Mouse (Mus musculus) CH12.LX (cell line): ENCODE results near the gene Spdef. TPM values are rescaled to one million over a fixed set of nuclear protein-coding genes. Genes with fewer than 3 reads are reported as not detected.

Source experiments
- DNase-seq: peaks from one replicate; pipeline ENCODE4 v3.0.0-alpha.2; 2013; ENCODE audit errors: extremely low read depth
- H3K27ac ChIP-seq: 2 replicates; pipeline ENCODE4 v1.5.1; 2012; ENCODE audit warnings: low read depth, mild to moderate bottlenecking, control low read depth, moderate library complexity; ENCODE audit not compliant: insufficient read depth
- H3K27me3 ChIP-seq: replicated peaks from 2 replicates; pipeline ENCODE3; 2012; ENCODE audit warnings: inconsistent platforms
- H3K36me3 ChIP-seq, 2 experiments: replicated peaks in 1 of 2; 2 replicates each; pipeline versions ENCODE3 to v1.6.1; 2012; ENCODE audit warnings: inconsistent platforms in 1 of 2, low read length in 1 of 2, mild to moderate bottlenecking in 1 of 2, mixed read lengths in 1 of 2, moderate library complexity in 1 of 2; ENCODE audit not compliant: control insufficient read depth in 1 of 2, insufficient read depth in 1 of 2
- H3K4me1 ChIP-seq, 2 experiments: 2 replicates each; pipeline ENCODE4 v1.6.1; 2012; ENCODE audit warnings: inconsistent platforms in 1 of 2, moderate library complexity in 1 of 2; ENCODE audit not compliant: insufficient read depth in 2 of 2, control insufficient read depth in 1 of 2
- H3K4me2 ChIP-seq: 2 replicates; pipeline ENCODE4 v1.6.1; 2012; ENCODE audit warnings: low read depth, mild to moderate bottlenecking, control low read depth; ENCODE audit not compliant: poor library complexity, insufficient read depth, severe bottlenecking
- H3K4me3 ChIP-seq, 3 experiments: fragments of 150-350 bp in 1 of 3; sonication (generic) in 1 of 3; replicated peaks in 1 of 3; 2 replicates each; pipeline versions ENCODE3 to v1.5.1; 2011 to 2012; ENCODE audit warnings: low read depth in 2 of 3, low read length in 2 of 3, mild to moderate bottlenecking in 2 of 3, moderate library complexity in 2 of 3, control low read depth in 1 of 3, improper control_type of control experiment in 1 of 3, inconsistent platforms in 1 of 3, mixed read lengths in 1 of 3; ENCODE audit not compliant: poor library complexity in 1 of 3
- H3K79me2 ChIP-seq: replicated peaks from 2 replicates; pipeline ENCODE4 v1.6.1; 2012; ENCODE audit warnings: mild to moderate bottlenecking, moderate library complexity; ENCODE audit not compliant: control insufficient read depth, poor library complexity, insufficient read depth, severe bottlenecking; ENCODE audit errors: extremely low read depth
- H3K9ac ChIP-seq: 2 replicates; pipeline ENCODE4 v1.6.1; 2012; ENCODE audit warnings: low read depth, mild to moderate bottlenecking, control low read depth, moderate library complexity; ENCODE audit not compliant: insufficient read depth
- H3K9me3 ChIP-seq: replicated peaks from 2 replicates; pipeline ENCODE3; 2012; ENCODE audit warnings: low read length, inconsistent platforms, mixed read lengths
- BHLHE40 ChIP-seq: IDR thresholded peaks from 2 replicates; pipeline ENCODE4 v1.6.1; 2011; ENCODE audit warnings: mild to moderate bottlenecking, low read depth, low read length, improper control_type of control experiment
- CTCF ChIP-seq, 2 experiments: IDR thresholded peaks in 1 of 2; conservative IDR thresholded peaks in 1 of 2; 2 replicates each; pipeline ENCODE4 v1.5.1; 2011 to 2012; ENCODE audit warnings: low read depth in 2 of 2, low read length in 2 of 2, improper control_type of control experiment in 1 of 2, inconsistent platforms in 1 of 2, mild to moderate bottlenecking in 1 of 2, moderate library complexity in 1 of 2
- ELF1 ChIP-seq: IDR thresholded peaks from 2 replicates; pipeline ENCODE4 v1.6.1; 2014; ENCODE audit warnings: low read depth, mild to moderate bottlenecking, inconsistent platforms, low read length, improper control_type of control experiment
- ETS1 ChIP-seq: conservative IDR thresholded peaks from 2 replicates; pipeline ENCODE4 v1.6.1; 2012; ENCODE audit warnings: low read depth, mild to moderate bottlenecking, inconsistent platforms, low read length, improper control_type of control experiment, moderate library complexity
- GABPA ChIP-seq: IDR thresholded peaks from 2 replicates; pipeline ENCODE4 v1.6.1; 2012; ENCODE audit warnings: low read depth, low read length, improper control_type of control experiment, inconsistent platforms; ENCODE audit not compliant: insufficient replicate concordance
- IRF4 ChIP-seq: IDR thresholded peaks from 2 replicates; pipeline ENCODE4 v1.6.1; 2014; ENCODE audit warnings: low read depth, mild to moderate bottlenecking, inconsistent platforms, low read length, improper control_type of control experiment
- JUN ChIP-seq: IDR thresholded peaks from 2 replicates; pipeline ENCODE4 v1.6.1; 2011; ENCODE audit warnings: low read depth, mild to moderate bottlenecking, low read length, improper control_type of control experiment, moderate library complexity; ENCODE audit not compliant: insufficient read depth
- JUND ChIP-seq: conservative IDR thresholded peaks from 2 replicates; pipeline ENCODE4 v1.6.1; 2011; ENCODE audit warnings: low read depth, low read length, improper control_type of control experiment
- MAFK ChIP-seq: IDR thresholded peaks from 2 replicates; pipeline ENCODE4 v1.6.1; 2011; ENCODE audit warnings: low read length, improper control_type of control experiment; ENCODE audit not compliant: insufficient replicate concordance
- MAZ ChIP-seq: IDR thresholded peaks from 2 replicates; pipeline ENCODE4 v1.6.1; 2012; ENCODE audit warnings: low read depth, mild to moderate bottlenecking, inconsistent platforms, low read length, improper control_type of control experiment, moderate library complexity
- MXI1 ChIP-seq: IDR thresholded peaks from 2 replicates; pipeline ENCODE4 v1.6.1; 2011; ENCODE audit warnings: mild to moderate bottlenecking, low read depth, low read length, improper control_type of control experiment
- NELFE ChIP-seq: IDR thresholded peaks from 2 replicates; pipeline ENCODE4 v1.6.1; 2011; ENCODE audit warnings: low read depth, low read length, improper control_type of control experiment
- NRF1 ChIP-seq: IDR thresholded peaks from 2 replicates; pipeline ENCODE4 v1.6.1; 2014; ENCODE audit warnings: low read depth, mild to moderate bottlenecking, inconsistent platforms, low read length, improper control_type of control experiment, moderate library complexity
- SIN3A ChIP-seq: IDR thresholded peaks from 2 replicates; pipeline ENCODE4 v1.6.1; 2012; ENCODE audit warnings: low read length, improper control_type of control experiment, inconsistent platforms
- SMC3 ChIP-seq: IDR thresholded peaks from 2 replicates; pipeline ENCODE4 v1.6.1; 2011; ENCODE audit warnings: low read depth, low read length, improper control_type of control experiment
- TBP ChIP-seq: conservative IDR thresholded peaks from 2 replicates; pipeline ENCODE4 v1.6.1; 2011; ENCODE audit warnings: low read depth, low read length, improper control_type of control experiment
- TCF12 ChIP-seq: IDR thresholded peaks from 2 replicates; pipeline ENCODE4 v1.6.1; 2014; ENCODE audit warnings: low read depth, mild to moderate bottlenecking, inconsistent platforms, low read length, improper control_type of control experiment
- UBTF ChIP-seq: IDR thresholded peaks from 2 replicates; pipeline ENCODE4 v1.6.1; 2012; ENCODE audit warnings: low read depth, mild to moderate bottlenecking, inconsistent platforms, low read length, improper control_type of control experiment, moderate library complexity
- USF1 ChIP-seq: IDR thresholded peaks from 2 replicates; pipeline ENCODE4 v1.6.1; 2014; ENCODE audit warnings: low read depth, mild to moderate bottlenecking, inconsistent platforms, low read length, improper control_type of control experiment
- USF2 ChIP-seq: conservative IDR thresholded peaks from 2 replicates; pipeline ENCODE4 v1.6.1; 2011; ENCODE audit warnings: low read depth, low read length, improper control_type of control experiment
- ZC3H11A ChIP-seq: IDR thresholded peaks from 2 replicates; pipeline ENCODE4 v1.6.1; 2012; ENCODE audit warnings: low read depth, mild to moderate bottlenecking, inconsistent platforms, low read length, improper control_type of control experiment
- ZMIZ1 ChIP-seq: IDR thresholded peaks from 2 replicates; pipeline ENCODE4 v1.6.1; 2012; ENCODE audit warnings: low read depth, mild to moderate bottlenecking, inconsistent platforms, low read length, improper control_type of control experiment
- dilution Hi-C: fragments of 300-500 bp; cut with MboI; formaldehyde crosslinking; loops from 2 replicates; pipeline ENCODE4 v1.14.3; 2020; ENCODE audit warnings: low sequenced_read_pairs; ENCODE audit not compliant: extremely low pct_unique_long_range_greater_than_20kb, extremely low pct_ligation_motif_present
- in situ Hi-C: fragments of 300-500 bp; cut with MboI; formaldehyde crosslinking; loops from 3 replicates; pipeline ENCODE4 v1.14.3; 2019; ENCODE audit warnings: low sequenced_read_pairs, low pct_ligation_motif_present, low pct_unique_long_range_greater_than_20kb, mixed read lengths
- polyA plus RNA-seq: library from polyadenylated mRNA; unstranded; fragments of >175 nt; gene quantifications from 2 replicates; pipeline ENCODE4 v1.2.1, GENCODE M21; 2012; ENCODE audit warnings: low read depth; ENCODE audit not compliant: insufficient read length
- total RNA-seq, 2 experiments: library from RNA; depleted of rRNA; stranded (reverse); fragments of 300-350 nt in 1 of 2; fragments of >200 nt in 1 of 2; gene quantifications; 2 replicates each; pipeline ENCODE4 v1.2.3; 2012 to 2014

Gene Spdef
- total and polyA plus RNA-seq, 3 experiments, result not detected

DNA sequence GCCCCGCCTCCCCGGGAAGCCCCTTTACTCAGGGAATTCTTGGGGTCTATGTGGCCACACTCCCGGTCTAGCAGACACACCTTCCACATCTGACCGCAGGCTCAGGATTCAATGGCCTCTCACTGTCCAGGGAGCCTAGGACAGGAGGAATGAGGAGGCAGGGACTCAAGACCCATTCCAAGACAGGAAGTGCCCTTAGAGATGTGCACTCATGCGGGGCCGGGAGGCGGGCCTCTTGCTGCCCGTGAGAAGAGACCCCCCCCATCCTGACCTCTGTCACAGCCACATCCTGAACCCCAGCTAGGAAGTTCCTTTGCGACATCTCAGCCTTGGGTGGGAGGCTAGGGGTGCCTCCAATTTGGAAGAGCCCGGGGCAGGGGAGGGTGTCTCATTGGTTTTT lies 3.7 kb downstream of the Spdef start:
- DNase-seq, result no peak
- Histone ChIP-seq H3K9ac (no peak overlapping the region), H3K4me1 (peaks cover 3 to 16% of the 10 kb centered on the region in 2 experiments; a peak in 2 of 4 replicates), H3K4me3 (no peak overlapping the region), H3K79me2 (no peaks in the 10 kb centered on the region), H3K27me3 (peaks cover 18% of the 10 kb centered on the region), H3K27ac (no peak overlapping the region), H3K36me3 (no peaks in the 10 kb centered on the region), H3K4me2 (peak overlapping the region; percentile 52; the same call in 1 of the 2 replicates), H3K9me3 (peaks cover 3% of the 10 kb centered on the region)
- dilution Hi-C loops (no loop called here), in situ Hi-C loops (loop anchor here (10.0 kb wide), 1 partner anchor 70 kb away; the partner anchor contains the start of gene Pacsin1)
- no peak for TF ChIP-seq ETS1
- TF ChIP-seq NELFE, result no peak
- no peak for TF ChIP-seq UBTF

DNA sequence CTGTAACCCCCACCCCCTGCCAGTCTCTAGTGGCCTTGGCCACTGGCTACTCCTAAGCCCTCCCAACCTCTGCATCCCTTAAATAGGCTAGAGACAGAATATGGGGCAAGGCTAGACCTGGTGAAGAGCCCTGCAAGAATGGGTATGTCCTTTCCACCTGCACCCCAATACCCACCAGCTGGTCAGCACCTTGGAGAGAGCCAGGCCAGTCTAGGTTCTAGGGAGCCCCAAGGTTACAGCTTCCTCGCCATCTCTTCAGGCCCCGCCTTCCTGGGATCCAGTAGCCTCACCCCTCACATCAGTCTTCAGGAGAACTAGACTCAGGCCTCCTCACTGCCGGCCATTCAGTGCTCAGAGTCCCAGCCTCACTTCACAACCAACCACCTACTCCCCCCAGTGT lies 4.4 kb downstream of the Spdef start:
- Histone ChIP-seq H3K36me3 (no peaks in the 10 kb centered on the region), H3K4me3 (no peak overlapping the region), H3K27ac (no peak overlapping the region), H3K4me2 (no peak overlapping the region), H3K27me3 (peaks cover 22% of the 10 kb centered on the region), H3K9ac (no peak overlapping the region), H3K9me3 (no peaks in the 10 kb centered on the region), H3K4me1 (peaks cover 3 to 16% of the 10 kb centered on the region in 2 experiments; a peak in 2 of 4 replicates), H3K79me2 (no peaks in the 10 kb centered on the region)
- in situ Hi-C loops (loop anchor here (10.0 kb wide), 1 partner anchor 70 kb away; the partner anchor contains the start of gene Pacsin1), dilution Hi-C loops (no loop called here)
- no peak for DNase-seq
- TF ChIP-seq UBTF (no peak), USF1 (no peak), JUN (no peak), IRF4 (no peak), SMC3 (no peak), NRF1 (no peak), MAFK (no peak), GABPA (no peak), ZC3H11A (no peak), BHLHE40 (no peak), MAZ (no peak), SIN3A (no peak), MXI1 (no peak), JUND (no peak), TCF12 (no peak), TBP (no peak), USF2 (no peak), CTCF (conservative IDR thresholded peaks at IDR 0.05 in 1 of 2, IDR thresholded peaks at IDR 0.05 in 1 of 2; ENCODE audit: low read depth in 2 of 2, low read length in 2 of 2) (no peak), ELF1 (no peak), ZMIZ1 (no peak)
